Mouse (Mus musculus) G1E (cell line): ENCODE data around the gene Adamts13. TPM values are rescaled to one million over a fixed set of nuclear protein-coding genes. Genes with fewer than 3 reads are reported as not detected.

Source experiments
- ATAC-seq: 2 replicates; pipeline ENCODE4 v1.8.0; 2016; ENCODE audit warnings: mild to moderate bottlenecking; ENCODE audit not compliant: insufficient number of reproducible peaks, poor library complexity, low FRiP score, severe bottlenecking; ENCODE audit errors: extremely low read depth
- DNase-seq: peaks from one replicate; pipeline ENCODE4 v3.0.0; 2012; ENCODE audit warnings: low spot score
- H3K27me3 ChIP-seq: 2 replicates; pipeline ENCODE4 v1.6.1; 2012; ENCODE audit warnings: mild to moderate bottlenecking, low read length, inconsistent platforms; ENCODE audit not compliant: insufficient read depth
- H3K36me3 ChIP-seq: replicated peaks from 2 replicates; pipeline ENCODE3; 2012; ENCODE audit warnings: mild to moderate bottlenecking, inconsistent platforms
- H3K4me1 ChIP-seq: 2 replicates; pipeline ENCODE4 v1.6.1; 2012; ENCODE audit warnings: low read depth, low read length, inconsistent platforms, mixed read lengths; ENCODE audit not compliant: insufficient read depth
- H3K4me3 ChIP-seq: 2 replicates; pipeline ENCODE4 v1.5.1; 2012; ENCODE audit warnings: low read depth, mild to moderate bottlenecking, inconsistent platforms, low read length, moderate library complexity, mixed read lengths
- H3K9me3 ChIP-seq: replicated peaks from 2 replicates; pipeline ENCODE4 v1.6.1; 2012; ENCODE audit warnings: inconsistent platforms
- CTCF ChIP-seq: IDR thresholded peaks from 2 replicates; pipeline ENCODE4 v1.5.1; 2012; ENCODE audit warnings: low read depth, low read length, inconsistent platforms, mixed read lengths
- GATA1 ChIP-seq: IDR thresholded peaks from 2 replicates; pipeline ENCODE4 v1.6.1; 2012; ENCODE audit warnings: borderline replicate concordance, low read length, inconsistent platforms, mixed read lengths
- GATA2 ChIP-seq: IDR thresholded peaks from 2 replicates; pipeline ENCODE4 v1.6.1; 2012; ENCODE audit warnings: low read depth, low read length, inconsistent platforms, borderline replicate concordance
- POLR2AphosphoS5 ChIP-seq: IDR thresholded peaks from 2 replicates; pipeline ENCODE4 v1.6.1; 2012; ENCODE audit warnings: low read depth, low read length, inconsistent platforms; ENCODE audit not compliant: insufficient replicate concordance
- TAL1 ChIP-seq: conservative IDR thresholded peaks from 2 replicates; pipeline ENCODE4 v1.6.1; 2012; ENCODE audit warnings: low read depth, low read length, inconsistent platforms, mixed read lengths
- polyA plus RNA-seq: library from polyadenylated mRNA; stranded (reverse); fragments of >175 nt; gene quantifications from 2 replicates; pipeline ENCODE4 v1.2.3, GENCODE M21; 2012
- total RNA-seq, 2 experiments: library from RNA; stranded (forward) in 1 of 2; stranded (reverse) in 1 of 2; fragments of 200-1000 nt in 1 of 2; fragments of >200 nt in 1 of 2; fragmentation: Nextera tagmentation in 1 of 2; gene quantifications; 2 replicates each; pipeline ENCODE4 v1.2.3; 2014 to 2017

The Adamts13 gene
- total RNA-seq (2014; fragmentation: Nextera tagmentation) (not detected in 2 replicates), total RNA-seq (2017) (not detected in 2 replicates), polyA plus RNA-seq (not detected in 2 replicates)

DNA sequence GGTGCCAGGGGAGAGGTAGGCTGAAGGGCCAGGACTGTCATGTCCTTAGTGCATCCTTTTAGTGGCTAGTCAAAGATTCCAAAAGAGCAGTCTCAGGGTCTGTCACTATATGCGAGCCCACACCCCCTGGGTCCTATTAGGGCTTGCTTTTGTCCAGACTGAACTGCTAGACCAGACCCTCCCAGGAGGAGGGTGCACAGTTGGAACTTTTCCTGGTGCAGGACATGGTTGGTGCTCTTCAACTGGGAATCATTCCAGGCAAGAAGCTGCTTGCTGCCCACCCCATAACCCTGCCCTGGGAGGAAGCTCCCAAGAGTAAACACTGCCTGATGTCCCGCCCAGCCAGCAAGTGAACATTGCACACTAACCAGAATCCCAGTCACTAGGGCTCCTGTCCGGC lies at the start of gene Adamts13:
TSS of gene Adamts13 (plus strand) at position 301 of the 400 bp plus-strand sequence.
- DNase-seq (no peak), ATAC-seq (no peak)
- peaks cover 19% of the 10 kb centered on the region for H3K4me1 ChIP-seq
- TF ChIP-seq GATA2 = no peak
- no peak for TF ChIP-seq GATA1
- TF ChIP-seq TAL1 = no peak
- no peak for TF ChIP-seq CTCF
- TF ChIP-seq POLR2AphosphoS5 = no peak
- H3K27me3 ChIP-seq = peaks cover 73% of the 10 kb centered on the region
- H3K4me3 ChIP-seq = no peak within 1 kb of the TSS; the same call in 1 of the 2 replicates
- no peaks in the 10 kb centered on the region for H3K36me3 ChIP-seq
- no peaks in the 10 kb centered on the region for H3K9me3 ChIP-seq

DNA sequence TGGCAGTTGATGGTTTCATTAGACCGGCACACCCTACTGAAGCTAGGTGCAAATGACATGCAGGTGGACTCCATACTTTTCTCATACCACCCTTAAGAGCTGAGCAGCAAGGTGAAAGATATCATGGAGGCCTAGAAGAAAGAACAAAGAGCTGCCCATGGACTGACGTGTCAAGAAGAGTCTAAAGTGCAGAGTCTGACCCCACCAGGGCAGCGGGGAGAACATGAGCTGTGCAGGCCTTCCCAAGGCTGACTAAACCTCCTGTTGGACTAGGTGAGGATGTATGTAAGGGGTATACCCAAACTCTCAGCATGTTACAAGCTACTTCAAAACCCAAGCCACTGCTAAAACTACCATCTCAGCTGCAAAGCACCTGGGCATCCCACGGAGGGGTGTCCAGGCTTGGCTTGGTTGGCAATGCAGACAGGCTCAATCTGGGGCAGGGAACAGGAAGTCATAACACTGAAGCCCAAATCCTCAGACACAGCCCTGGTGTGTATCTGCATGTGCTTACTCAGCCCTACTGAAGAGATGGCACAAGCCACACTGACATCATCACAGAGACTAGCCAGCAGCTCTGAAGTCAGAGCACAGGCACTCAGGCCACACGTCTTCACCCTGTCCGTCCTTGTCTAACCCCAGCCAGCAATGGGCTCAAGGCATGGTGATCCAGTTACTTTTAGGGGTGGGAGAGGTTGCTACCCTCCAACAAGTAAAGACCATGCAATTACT lies 45.3 kb upstream of the Adamts13 start:
- DNase-seq (no peak), ATAC-seq (no peak)
- Histone ChIP-seq H3K4me3 (no peak overlapping the region), H3K9me3 (no peaks in the 10 kb centered on the region), H3K27me3 (no peaks in the 10 kb centered on the region), H3K36me3 (peaks cover 90% of the 10 kb centered on the region), H3K4me1 (peaks cover 51% of the 10 kb centered on the region)
- no peak for TF ChIP-seq POLR2AphosphoS5
- TF ChIP-seq CTCF = no peak
- TF ChIP-seq GATA2 = no peak
- no peak for TF ChIP-seq TAL1
- TF ChIP-seq GATA1 = no peak

DNA sequence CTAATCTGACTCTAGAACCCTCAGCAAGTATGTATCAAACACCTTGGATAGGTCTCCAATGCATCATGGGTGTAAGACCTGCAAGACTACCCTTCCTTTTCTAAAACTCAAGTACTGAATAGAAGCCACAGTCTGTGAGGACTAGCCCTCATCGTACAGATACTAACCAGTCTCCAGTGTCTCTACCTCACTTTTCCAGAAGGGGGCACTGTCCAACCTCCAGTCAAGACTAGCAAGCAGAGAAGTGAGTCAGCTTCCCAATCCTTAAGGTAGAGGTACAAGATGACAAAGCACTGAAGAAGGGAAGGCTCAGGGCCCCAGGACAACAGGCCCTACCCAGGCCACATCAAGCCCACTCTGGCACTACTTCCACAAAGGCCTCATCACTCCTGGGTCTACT lies 42.8 kb upstream of the Adamts13 start:
- no peak for ATAC-seq
- Histone ChIP-seq H3K9me3 (no peaks in the 10 kb centered on the region), H3K4me3 (no peak overlapping the region), H3K36me3 (peaks cover 66% of the 10 kb centered on the region), H3K4me1 (peaks cover 67% of the 10 kb centered on the region), H3K27me3 (no peaks in the 10 kb centered on the region)
- no peak for TF ChIP-seq GATA1
- peak; percentile 81 for TF ChIP-seq CTCF
- peak; percentile 37 for DNase-seq

DNA sequence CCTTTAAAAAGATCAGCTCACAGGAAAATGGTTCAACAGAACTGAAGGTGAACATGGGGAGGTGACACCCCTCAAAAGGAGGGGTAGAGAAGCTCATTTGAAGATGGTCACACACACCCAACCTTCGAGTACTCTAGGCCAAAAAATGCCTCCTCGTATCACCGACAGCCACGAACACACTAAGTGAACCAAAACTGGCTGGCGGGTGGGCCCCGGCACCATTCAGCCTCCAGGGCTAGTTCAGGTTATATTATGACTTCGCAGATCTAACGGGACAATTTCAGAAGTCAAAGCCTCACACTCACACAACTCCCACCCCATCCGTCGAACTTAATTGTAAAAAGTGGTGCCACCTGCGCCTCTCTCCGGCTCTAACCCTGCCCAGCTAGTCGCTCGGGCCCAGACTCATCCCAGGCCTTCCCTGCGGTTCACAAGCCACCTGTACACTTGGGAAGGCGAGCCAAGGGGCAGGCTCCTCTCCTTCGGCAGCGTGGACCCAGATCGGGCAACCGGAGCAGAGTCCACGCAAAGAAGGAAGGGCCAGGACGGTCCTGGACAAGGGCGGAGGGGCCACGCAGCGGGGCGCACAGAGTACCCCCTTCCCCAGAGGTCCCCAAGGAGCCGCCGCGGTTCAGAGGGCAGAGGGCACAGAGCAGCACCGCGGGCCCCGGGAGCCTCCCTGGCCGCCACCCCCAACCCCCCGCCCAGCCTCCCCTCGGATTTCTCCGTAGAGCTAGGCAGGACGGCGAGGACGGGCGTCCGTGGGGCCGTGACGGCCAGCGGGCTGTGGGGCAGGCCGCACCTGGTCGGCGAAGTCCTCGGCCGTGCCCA lies 40.5 kb upstream of the Adamts13 start:
- H3K4me1 ChIP-seq = peaks cover 74% of the 10 kb centered on the region
- no peak for TF ChIP-seq TAL1
- no peak for TF ChIP-seq GATA1
- no peak for TF ChIP-seq POLR2AphosphoS5
- TF ChIP-seq CTCF = no peak
- no peak for TF ChIP-seq GATA2
- ATAC-seq (no peak), DNase-seq (peak; percentile 40)
- peak overlapping the region; percentile 93 for H3K4me3 ChIP-seq
- peaks cover 43% of the 10 kb centered on the region for H3K36me3 ChIP-seq
- no peaks in the 10 kb centered on the region for H3K9me3 ChIP-seq
- no peaks in the 10 kb centered on the region for H3K27me3 ChIP-seq

DNA sequence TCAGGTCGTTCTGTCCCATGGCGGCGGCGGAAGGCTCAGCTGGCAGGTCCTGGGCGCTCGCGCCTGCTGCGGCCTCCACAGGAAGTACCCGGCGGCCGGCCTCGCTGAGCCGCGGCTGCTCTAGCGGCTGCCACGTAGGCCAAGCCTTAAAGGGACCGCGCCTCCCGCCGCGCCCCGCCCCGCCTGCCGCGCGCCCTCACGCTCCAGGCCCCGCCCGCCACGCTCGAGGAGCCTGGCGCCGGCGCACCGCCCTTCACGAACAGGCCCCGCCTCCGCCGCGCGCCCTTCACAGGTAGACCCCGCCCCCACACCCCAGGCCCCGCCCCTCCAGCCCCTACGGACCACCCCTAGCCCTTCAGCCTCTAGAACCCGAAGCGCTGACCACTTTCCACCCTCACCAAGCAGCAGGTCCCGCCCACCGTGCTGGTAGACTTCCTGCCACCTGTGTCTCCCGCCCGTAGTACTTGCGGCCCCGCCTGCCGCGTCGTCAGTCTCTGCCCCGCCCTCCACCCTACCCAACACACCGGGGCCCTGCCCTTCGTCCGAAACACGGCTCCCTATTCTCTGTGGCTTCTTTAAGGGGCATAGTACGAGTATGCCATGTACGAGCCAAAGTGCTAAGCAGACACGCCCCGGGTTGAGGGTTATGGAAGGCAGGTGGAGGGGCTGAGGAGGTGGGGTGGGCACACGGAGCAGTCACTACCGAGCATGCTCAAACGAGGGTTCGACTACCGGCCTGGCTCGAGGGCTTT lies 39.7 kb upstream of the Adamts13 start, which contains the start of the genes Surf4 and Stkld1:
TSS of gene Surf4 (minus strand) at position 625 of the 752 bp plus-strand sequence.
TSS of gene Stkld1 (plus strand) at position 744 of the 752 bp plus-strand sequence.
- Histone ChIP-seq H3K36me3 (peaks cover 35% of the 10 kb centered on the region), H3K4me3 (peak within 1 kb of the TSS; percentile 93), H3K4me1 (peaks cover 67% of the 10 kb centered on the region), H3K27me3 (no peaks in the 10 kb centered on the region), H3K9me3 (no peaks in the 10 kb centered on the region)
- TF ChIP-seq POLR2AphosphoS5 = 0 out of 2 replicates have a peak, but pooled peaks have one; percentile 35
- TF ChIP-seq GATA2 = no peak
- DNase-seq (peak; percentile 96), ATAC-seq (peak; percentile 91)

DNA sequence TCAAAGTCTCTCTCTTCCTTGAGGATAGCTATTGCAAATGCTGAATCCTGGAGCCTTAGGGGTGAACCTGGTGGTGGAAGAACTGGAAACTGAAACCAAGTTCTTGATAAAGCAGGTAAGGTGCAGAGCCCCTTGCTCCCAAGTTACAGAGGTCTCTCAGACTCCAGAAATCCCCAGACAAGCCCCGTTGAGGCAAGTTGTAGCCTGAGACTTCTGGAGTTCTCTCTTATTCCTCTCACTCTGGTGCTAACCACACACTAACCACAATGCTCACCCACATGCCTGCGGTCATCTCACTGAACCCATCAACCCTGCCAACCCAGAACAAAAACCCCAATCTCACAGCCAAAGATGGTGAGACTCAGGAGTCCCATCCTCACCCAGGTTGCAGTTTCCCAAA lies 37.9 kb upstream of the Adamts13 start:
- H3K9me3 ChIP-seq = no peaks in the 10 kb centered on the region
- H3K4me3 ChIP-seq = no peak overlapping the region
- peaks cover 14% of the 10 kb centered on the region for H3K27me3 ChIP-seq
- TF ChIP-seq GATA2 (no peak), GATA1 (no peak), POLR2AphosphoS5 (no peak)
- ATAC-seq (no peak), DNase-seq (no peak)
- H3K36me3 ChIP-seq = peaks cover 17% of the 10 kb centered on the region
- peaks cover 52% of the 10 kb centered on the region for H3K4me1 ChIP-seq
